Mouse (Mus musculus) liver, embryonic 16.5 days (tissue): ENCODE results near the gene Gm45194. TPM values are rescaled to one million over a fixed set of nuclear protein-coding genes. Genes with fewer than 3 reads are reported as not detected.

Experiments used
- ATAC-seq: fragments of 200-750 bp; cut with Nextera tagmentation; 2 replicates; pipeline ENCODE4 v1.8.0; 2017; ENCODE audit warnings: low read depth, mild to moderate bottlenecking, moderate number of reproducible peaks, moderate library complexity
- H3K27ac ChIP-seq: fragments of 300-500 bp; sonication (generic); 2 replicates; pipeline ENCODE4 v1.5.1; 2014; ENCODE audit warnings: mild to moderate bottlenecking, low read length
- H3K27me3 ChIP-seq: fragments of 300-500 bp; sonication (generic); 2 replicates; pipeline ENCODE4 v1.6.1; 2014; ENCODE audit warnings: low read depth, low read length, mixed read lengths; ENCODE audit not compliant: control insufficient read depth, insufficient read depth
- H3K36me3 ChIP-seq: fragments of 300-500 bp; sonication (generic); 2 replicates; pipeline ENCODE4 v1.6.1; 2014; ENCODE audit warnings: mild to moderate bottlenecking; ENCODE audit not compliant: control insufficient read depth, insufficient read depth
- H3K4me1 ChIP-seq: fragments of 300-500 bp; sonication (generic); 2 replicates; pipeline ENCODE4 v1.6.1; 2014; ENCODE audit warnings: low read depth, low read length, mixed read lengths; ENCODE audit not compliant: control insufficient read depth
- H3K4me2 ChIP-seq: fragments of 300-500 bp; sonication (generic); 2 replicates; pipeline ENCODE4 v1.6.1; 2014; ENCODE audit warnings: low read depth, low read length, mixed read lengths
- H3K4me3 ChIP-seq: fragments of 300-500 bp; sonication (generic); 2 replicates; pipeline ENCODE4 v1.5.1; 2014; ENCODE audit warnings: low read depth, mild to moderate bottlenecking, low read length
- H3K9ac ChIP-seq: fragments of 300-500 bp; sonication (generic); 2 replicates; pipeline ENCODE4 v1.6.1; 2014; ENCODE audit warnings: low read depth, low read length
- H3K9me3 ChIP-seq: fragments of 300-500 bp; sonication (generic); replicated peaks from 2 replicates; pipeline ENCODE4 v1.6.1; 2016; ENCODE audit warnings: low read length; ENCODE audit not compliant: control insufficient read depth
- WGBS: fragments of 180-500 bp; shearing (Covaris S2); extraction: QIAGEN DNeasy Blood & Tissue Kit; methylation state at CpG from one replicate; pipeline ENCODE4 v1.1.7; 2014; ENCODE audit not compliant: insufficient replicate concordance; 5-methylcytosine and 5-hydroxymethylcytosine counted together
- polyA plus RNA-seq: library from polyadenylated mRNA; unstranded; fragments of >200 nt; fragmentation: Nextera tagmentation; extraction: Ambion mirVana; gene quantifications from 2 replicates; pipeline ENCODE4 v1.2.1, GENCODE M21; 2015

Gm45194 gene
- polyA plus RNA-seq, 1 experiment from 2014 or later: 0.51 TPM

DNA sequence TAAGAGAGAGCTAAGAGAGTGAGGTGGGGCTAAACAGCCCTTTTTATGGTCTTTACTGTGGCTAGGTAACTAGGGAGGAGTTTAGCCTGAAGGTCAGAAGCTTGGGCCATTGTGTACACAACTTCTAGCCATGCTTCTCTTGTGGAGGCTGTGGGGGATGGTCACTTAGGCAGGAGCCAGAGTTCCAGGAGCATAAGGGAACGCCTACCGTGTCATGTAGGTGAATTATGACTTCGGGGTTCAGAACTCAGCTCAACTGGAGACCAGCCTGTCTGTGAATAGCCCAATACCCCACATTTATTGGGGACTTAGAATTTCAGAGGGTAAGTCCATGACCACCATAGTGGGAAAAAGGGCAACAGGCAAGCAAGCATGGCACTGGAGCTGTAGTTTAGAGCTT lies 347.6 kb downstream of the Gm45194 start, which contains the start of gene 4933403O08Rik:
Gene 4933403O08Rik (plus strand): TSS at position 301 of the 400 bp plus-strand sequence.
- Histone ChIP-seq H3K4me1 (no peaks in the 10 kb centered on the region), H3K9me3 (no peaks in the 10 kb centered on the region), H3K4me2 (no peak within 1 kb of the TSS), H3K4me3 (no peak within 1 kb of the TSS), H3K9ac (no peak within 1 kb of the TSS), H3K36me3 (no peaks in the 10 kb centered on the region), H3K27ac (no peak within 1 kb of the TSS), H3K27me3 (no peaks in the 10 kb centered on the region)
- no peak for ATAC-seq
- WGBS: 69% methylated on average over 3 of the region's 3 CpGs

DNA sequence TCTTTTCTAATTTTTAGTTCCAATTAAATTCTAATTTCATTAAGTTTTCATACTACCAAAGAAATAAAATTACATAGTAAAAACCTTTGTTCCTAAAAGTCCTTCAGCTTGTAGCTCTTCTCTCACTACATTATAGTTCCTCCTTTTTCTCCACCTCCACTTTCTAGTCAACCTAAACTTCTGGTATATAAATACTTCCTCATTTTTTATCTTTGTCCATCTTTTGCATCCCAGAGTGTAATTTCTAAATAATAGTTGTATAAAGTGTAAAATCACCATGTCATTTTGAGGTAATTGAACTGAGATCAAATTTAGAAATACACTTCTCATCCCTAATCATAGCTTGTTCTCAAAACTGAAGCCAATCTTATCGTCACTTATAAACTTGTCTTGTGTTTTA lies 351.7 kb downstream of the Gm45194 start:
- H3K4me1 ChIP-seq: no peaks in the 10 kb centered on the region
- ATAC-seq: no peak
- H3K27me3 ChIP-seq: no peaks in the 10 kb centered on the region
- no peak overlapping the region for H3K4me3 ChIP-seq
- H3K9ac ChIP-seq: no peak overlapping the region
- H3K9me3 ChIP-seq: no peaks in the 10 kb centered on the region
- no peak overlapping the region for H3K27ac ChIP-seq
- H3K36me3 ChIP-seq: no peaks in the 10 kb centered on the region
- WGBS: 64% methylated on average over 1 of the region's 1 CpGs
- H3K4me2 ChIP-seq: no peak overlapping the region

DNA sequence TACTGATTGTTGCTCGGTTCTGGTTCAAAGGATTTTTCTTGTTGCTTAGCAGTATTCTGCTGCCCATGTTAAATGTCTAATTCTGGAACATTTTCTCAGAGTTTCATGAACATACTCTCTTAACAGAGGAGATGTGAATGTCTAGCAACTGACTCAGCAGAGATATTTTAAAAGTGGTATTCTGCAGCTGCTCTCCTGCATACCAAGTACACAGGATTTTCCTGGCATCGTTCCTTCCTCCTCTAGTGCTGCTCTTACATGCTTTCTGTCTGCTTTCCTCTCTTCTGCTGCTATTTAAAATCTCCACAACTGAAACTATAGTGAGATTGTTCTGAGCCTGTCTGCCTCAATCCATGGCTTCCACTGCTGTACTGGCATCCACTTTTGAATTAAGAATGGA lies 364.3 kb downstream of the Gm45194 start:
- WGBS: 48% methylated on average over 2 of the region's 2 CpGs
- Histone ChIP-seq H3K4me1 (no peaks in the 10 kb centered on the region), H3K27me3 (no peaks in the 10 kb centered on the region), H3K4me3 (no peak overlapping the region), H3K9ac (no peak overlapping the region), H3K9me3 (no peaks in the 10 kb centered on the region), H3K4me2 (no peak overlapping the region), H3K27ac (no peak overlapping the region), H3K36me3 (no peaks in the 10 kb centered on the region)
- no peak for ATAC-seq

DNA sequence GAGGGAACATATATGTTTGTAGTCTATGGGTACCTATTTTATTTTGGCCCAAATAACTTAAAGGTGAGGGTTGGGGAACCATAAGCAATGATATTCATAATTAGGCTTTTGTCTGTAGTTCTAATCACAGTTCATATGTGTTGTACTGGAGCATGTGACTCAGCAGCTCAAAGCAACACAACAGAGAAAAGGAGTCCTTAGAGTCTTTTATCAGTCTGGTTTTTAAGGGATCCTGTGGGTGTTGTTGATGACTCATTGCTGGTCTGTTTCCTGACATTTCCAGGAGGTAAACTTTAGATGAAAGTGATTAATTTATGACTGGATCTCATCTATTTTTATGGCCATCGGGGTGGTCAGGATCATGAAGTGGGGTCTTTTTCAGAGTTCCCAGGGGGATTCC lies 382.4 kb downstream of the Gm45194 start:
- H3K4me1 ChIP-seq: no peaks in the 10 kb centered on the region
- no peak for ATAC-seq
- WGBS: 17% methylated on average over 1 of the region's 1 CpGs
- no peaks in the 10 kb centered on the region for H3K27me3 ChIP-seq
- no peaks in the 10 kb centered on the region for H3K9me3 ChIP-seq
- H3K9ac ChIP-seq: no peak overlapping the region
- H3K4me3 ChIP-seq: no peak overlapping the region
- H3K4me2 ChIP-seq: no peak overlapping the region
- H3K36me3 ChIP-seq: no peaks in the 10 kb centered on the region
- no peak overlapping the region for H3K27ac ChIP-seq

Other genes starting within 250 kb of the Gm45194 start
- gene Hdx, start 194.3 kb upstream of the Gm45194 start, polyA plus RNA-seq: 0.02 and 0.04 TPM in 2 replicates
- 0.15 and 0.23 TPM in 2 replicates for gene Tex16, start 119.6 kb downstream of the Gm45194 start, polyA plus RNA-seq